8 mouse cellular contexts compared by ENCODE assay signal in the genomic region with DNA sequence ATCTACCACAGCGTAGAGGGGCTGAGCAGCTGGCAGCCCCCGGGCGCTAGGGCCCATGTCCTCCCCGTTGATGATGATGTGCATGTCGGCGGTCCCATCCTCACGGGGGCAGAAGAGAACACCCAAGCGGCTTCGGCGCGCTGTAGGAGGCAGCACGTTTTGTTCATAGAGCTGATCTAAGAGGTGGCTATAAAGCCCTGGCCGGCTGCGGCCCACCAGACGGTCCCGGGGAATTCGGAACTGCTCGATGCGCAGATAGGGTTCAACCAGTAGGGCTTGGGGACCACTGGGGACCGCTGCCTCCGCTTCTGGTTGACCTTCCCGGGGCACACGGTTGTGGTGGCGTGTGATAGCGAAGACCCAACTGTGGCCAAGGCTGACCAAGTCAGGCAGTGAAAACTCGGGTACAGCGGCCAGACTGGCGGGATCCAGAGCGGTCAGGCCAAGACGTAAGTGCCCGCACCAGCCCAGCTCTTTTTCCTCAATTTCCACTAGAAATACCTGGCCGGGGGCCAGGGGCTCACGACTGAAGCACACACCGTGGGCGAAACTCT. TPM values are rescaled to one million over a fixed set of nuclear protein-coding genes. Genes with fewer than 3 reads are reported as not detected.
A peak's percentile ranks its signal among the peaks of the same experiment; 100 is the strongest.
DNase-seq lines count a peak whose midpoint lies in the region; ATAC-seq and TF ChIP-seq lines count a peak whose summit lies in the region.

Gene Ctsa, plus strand, starts transcription at position 126 of the 554 bp plus-strand sequence.

- peak; percentile 82 for ATAC-seq in forebrain, embryonic 13.5 days
- ATAC-seq in heart, postnatal 0 days (ENCODE audit: insufficient read depth, low read depth) = peak; percentile 80
- peak; percentile 65 for ATAC-seq in liver, embryonic 15.5 days (ENCODE audit: insufficient read depth)
- peak; percentile 60 for ATAC-seq in neural tube, embryonic 11.5 days (ENCODE audit: insufficient read depth, low FRiP score, low TSS enrichment)
- peak; percentile 75 for ATAC-seq in stomach, embryonic 16.5 days (ENCODE audit: insufficient read depth, low FRiP score)

- peaks cover 91% of the 10 kb centered on the region for H3K4me1 ChIP-seq in E14TG2a.4 (replicated peaks; ENCODE audit: low read depth, low read length)
- H3K4me1 ChIP-seq in forebrain, embryonic 13.5 days = peaks cover 23% of the 10 kb centered on the region
- peaks cover 9% of the 10 kb centered on the region for H3K4me1 ChIP-seq in heart, postnatal 0 days (ENCODE audit: control insufficient read depth, insufficient read depth)
- H3K4me1 ChIP-seq in liver, embryonic 15.5 days (replicated peaks) = peaks cover 33% of the 10 kb centered on the region
- H3K4me1 ChIP-seq in neural tube, embryonic 11.5 days (ENCODE audit: control insufficient read depth, insufficient read depth, low read length) = peaks cover 16% of the 10 kb centered on the region
- H3K4me1 ChIP-seq in stomach, embryonic 16.5 days (ENCODE audit: control insufficient read depth, insufficient read depth, low read length) = peaks cover 8% of the 10 kb centered on the region; the same call in 1 of the 2 replicates

- peaks cover 52% of the 10 kb centered on the region for H3K36me3 ChIP-seq in E14TG2a.4 (ENCODE audit: insufficient read depth, low read length)
- H3K36me3 ChIP-seq in forebrain, embryonic 13.5 days (ENCODE audit: poor library complexity, severe bottlenecking) = peaks cover 28% of the 10 kb centered on the region
- H3K36me3 ChIP-seq in heart, postnatal 0 days (replicated peaks; ENCODE audit: control insufficient read depth, insufficient read depth, low read length) = peaks cover 35% of the 10 kb centered on the region
- H3K36me3 ChIP-seq in liver, embryonic 15.5 days (replicated peaks) = peaks cover 22% of the 10 kb centered on the region
- H3K36me3 ChIP-seq in neural tube, embryonic 11.5 days (ENCODE audit: control insufficient read depth, insufficient read depth, low read length) = no peaks in the 10 kb centered on the region
- no peaks in the 10 kb centered on the region for H3K36me3 ChIP-seq in stomach, embryonic 16.5 days (ENCODE audit: control insufficient read depth, insufficient read depth, low read length)

- H3K27me3 ChIP-seq in E14TG2a.4 (ENCODE audit: insufficient read depth, low read length) = no peaks in the 10 kb centered on the region
- no peaks in the 10 kb centered on the region for H3K27me3 ChIP-seq in forebrain, embryonic 13.5 days
- H3K27me3 ChIP-seq in heart, postnatal 0 days (ENCODE audit: control insufficient read depth, insufficient read depth, low read length) = no peaks in the 10 kb centered on the region
- no peaks in the 10 kb centered on the region for H3K27me3 ChIP-seq in liver, embryonic 15.5 days
- no peaks in the 10 kb centered on the region for H3K27me3 ChIP-seq in neural tube, embryonic 11.5 days (ENCODE audit: control insufficient read depth, insufficient read depth, low read length)
- no peaks in the 10 kb centered on the region for H3K27me3 ChIP-seq in stomach, embryonic 16.5 days (ENCODE audit: control insufficient read depth, insufficient read depth, low read length)

- peak within 1 kb of the TSS; percentile 74 for H3K9ac ChIP-seq in forebrain, embryonic 13.5 days
- peak within 1 kb of the TSS; percentile 59 for H3K9ac ChIP-seq in heart, postnatal 0 days (replicated peaks; ENCODE audit: low read depth, low read length)
- peak within 1 kb of the TSS; percentile 68 for H3K9ac ChIP-seq in liver, embryonic 15.5 days
- H3K9ac ChIP-seq in neural tube, embryonic 11.5 days (ENCODE audit: low read length) = peak within 1 kb of the TSS; percentile 66
- peak within 1 kb of the TSS; percentile 87 for H3K9ac ChIP-seq in stomach, embryonic 16.5 days (ENCODE audit: low read length)

- H3K4me3 ChIP-seq in E14TG2a.4 (replicated peaks; ENCODE audit: low read length) = peak within 1 kb of the TSS; percentile 91
- peak within 1 kb of the TSS; percentile 58 for H3K4me3 ChIP-seq in forebrain, embryonic 13.5 days
- peak within 1 kb of the TSS; percentile 76 for H3K4me3 ChIP-seq in heart, postnatal 0 days (ENCODE audit: low read depth, low read length)
- peak within 1 kb of the TSS; percentile 68 for H3K4me3 ChIP-seq in liver, embryonic 15.5 days (replicated peaks)
- peak within 1 kb of the TSS; percentile 49 for H3K4me3 ChIP-seq in neural tube, embryonic 11.5 days (ENCODE audit: low read depth, low read length)
- H3K4me3 ChIP-seq in stomach, embryonic 16.5 days (replicated peaks; ENCODE audit: low read length) = peak within 1 kb of the TSS; percentile 67

- 0 out of 2 replicates have a peak, but pooled peaks have one; percentile 2 for TF ChIP-seq CTCF in E14TG2a.4 (conservative IDR thresholded peaks at IDR 0.05; ENCODE audit: low read length)
- TF ChIP-seq CTCF in heart, postnatal 0 days (IDR thresholded peaks at IDR 0.05; ENCODE audit: low read depth) = peak; percentile 78

- peak; percentile 73 for DNase-seq in c-Kit-positive CD71-positive TER-119-positive erythroid progenitor cells, embryonic 14.5 days (ENCODE audit: low spot score)
- DNase-seq in heart, postnatal 0 days (ENCODE audit: low spot score) = peak; percentile 76
- peak; percentile 76 to 87 for DNase-seq in kidney, postnatal 36 days
- DNase-seq in neural tube, embryonic 11.5 days (ENCODE audit: low spot score) = peak; percentile 81

- no peaks in the 10 kb centered on the region for H3K9me3 ChIP-seq in E14TG2a.4 (ENCODE audit: low read length)
- H3K9me3 ChIP-seq in forebrain, embryonic 13.5 days (replicated peaks) = no peaks in the 10 kb centered on the region
- no peaks in the 10 kb centered on the region for H3K9me3 ChIP-seq in heart, postnatal 0 days (replicated peaks; ENCODE audit: control insufficient read depth, low read length)
- H3K9me3 ChIP-seq in liver, embryonic 15.5 days (replicated peaks) = no peaks in the 10 kb centered on the region
- H3K9me3 ChIP-seq in neural tube, embryonic 11.5 days (ENCODE audit: control insufficient read depth, low read length) = no peaks in the 10 kb centered on the region
- H3K9me3 ChIP-seq in stomach, embryonic 16.5 days (replicated peaks; ENCODE audit: control insufficient read depth, low read length) = no peaks in the 10 kb centered on the region

- no peak for TF ChIP-seq EP300 in heart, postnatal 0 days (IDR thresholded peaks at IDR 0.05; ENCODE audit: low read depth)

- under 1% methylated on average over 35 of the region's 35 CpGs for WGBS in forebrain, embryonic 13.5 days
- under 1% methylated on average over 35 of the region's 35 CpGs for WGBS in heart, postnatal 0 days
- WGBS in liver, embryonic 15.5 days (ENCODE audit: insufficient replicate concordance) = under 1% methylated on average over 35 of the region's 35 CpGs
- 1% methylated on average over 35 of the region's 35 CpGs for WGBS in neural tube, embryonic 11.5 days
- 1% methylated on average over 35 of the region's 35 CpGs for WGBS in stomach, embryonic 16.5 days

- H3K4me2 ChIP-seq in forebrain, embryonic 13.5 days = peak within 1 kb of the TSS; percentile 95
- peak within 1 kb of the TSS; percentile 76 for H3K4me2 ChIP-seq in heart, postnatal 0 days (ENCODE audit: low read depth, low read length)
- peak within 1 kb of the TSS; percentile 99 for H3K4me2 ChIP-seq in liver, embryonic 15.5 days
- peak within 1 kb of the TSS; percentile 97 for H3K4me2 ChIP-seq in neural tube, embryonic 11.5 days (ENCODE audit: low read depth)
- peak within 1 kb of the TSS; percentile 75 for H3K4me2 ChIP-seq in stomach, embryonic 16.5 days (ENCODE audit: low read depth, low read length)

- peak within 1 kb of the TSS; percentile 68 for H3K27ac ChIP-seq in forebrain, embryonic 13.5 days
- peak within 1 kb of the TSS; percentile 90 for H3K27ac ChIP-seq in heart, postnatal 0 days (ENCODE audit: low read depth)
- peak within 1 kb of the TSS; percentile 81 for H3K27ac ChIP-seq in liver, embryonic 15.5 days (replicated peaks)
- peak within 1 kb of the TSS; percentile 54; the same call in 1 of the 2 replicates for H3K27ac ChIP-seq in neural tube, embryonic 11.5 days (ENCODE audit: low read depth, low read length)
- peak within 1 kb of the TSS; percentile 91 for H3K27ac ChIP-seq in stomach, embryonic 16.5 days (ENCODE audit: low read length)

RNA-seq across cellular contexts. Expression of gene Ctsa, which starts in this region (rescaled TPM):
- polyA plus RNA-seq in forebrain, embryonic 13.5 days (2015; fragmentation: Nextera tagmentation; extraction: Ambion mirVana) = 82.7 and 91.6 TPM in 2 replicates
- total RNA-seq in heart, postnatal 0 days (2014; rRNA removed; ENCODE audit: low replicate concordance) = 259 and 263 TPM in 2 replicates
- polyA plus RNA-seq in heart, postnatal 0 days (2015; fragmentation: Nextera tagmentation; extraction: Ambion mirVana) = 133 and 134 TPM in 2 replicates
- 75.4 and 81.1 TPM in 2 replicates for polyA plus RNA-seq in liver, embryonic 15.5 days (2015; fragmentation: Nextera tagmentation; extraction: Ambion mirVana)
- 87.9 and 88.6 TPM in 2 replicates for polyA plus RNA-seq in neural tube, embryonic 11.5 days (2014; fragmentation: Nextera tagmentation; extraction: Ambion mirVana)
- 159 and 162 TPM in 2 replicates for polyA plus RNA-seq in stomach, embryonic 16.5 days (2015; fragmentation: Nextera tagmentation; extraction: Ambion mirVana)

Comparison
In these comparisons a context has a peak if more than half of its experiments do, and no peak if none do; other contexts are left out.
1. Peak in every context shown above with its lines: DNase-seq, ATAC-seq, H3K4me3 ChIP-seq and H3K27ac ChIP-seq.